Mouse (Mus musculus): ENCODE data around the gene Tsnaxip1. TPM values are rescaled to one million over a fixed set of nuclear protein-coding genes. Genes with fewer than 3 reads are reported as not detected.
A peak's percentile ranks its signal among the peaks of the same experiment; 100 is the strongest.

Gene Tsnaxip1
- polyA plus RNA-seq, 1 experiment from 2014 or later: 1.2 TPM

DNA sequence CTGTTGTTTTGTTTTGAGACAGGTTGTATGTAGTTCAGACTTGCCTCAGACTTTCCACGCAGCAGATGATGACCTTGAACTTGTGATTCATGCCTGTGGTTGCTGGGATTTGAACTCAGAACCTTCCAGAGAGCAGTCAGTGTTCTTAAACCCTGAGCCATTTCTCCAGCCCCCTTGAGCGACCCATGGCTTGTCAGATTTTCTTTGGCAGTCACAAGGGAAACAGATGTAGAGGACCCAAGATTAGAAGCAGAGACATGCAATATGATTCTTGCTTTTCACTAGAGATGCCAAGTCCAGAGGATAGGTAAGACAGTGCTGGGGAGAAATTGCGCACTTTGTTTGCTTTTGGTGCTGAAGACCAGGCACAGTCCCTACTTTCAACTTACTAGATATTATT is 25.6 kb downstream of the Tsnaxip1 start, which contains the start of gene Cenpt:
TSS of gene Cenpt (minus strand) at position 101 of the 400 bp plus-strand sequence.
- ATAC-seq (ENCODE audit: low FRiP score) (no peak), DNase-seq (ENCODE audit: low spot score) (no peak)
- Histone ChIP-seq H3K4me2 (replicated peaks; ENCODE audit: low read depth, low read length) (no peak within 1 kb of the TSS), H3K9me3 (ENCODE audit: control insufficient read depth, low read length) (no peaks in the 10 kb centered on the region), H3K4me1 (replicated peaks; ENCODE audit: control insufficient read depth, insufficient read depth, low read length) (peaks cover 13% of the 10 kb centered on the region), H3K27ac (ENCODE audit: low read depth, low read length) (no peak within 1 kb of the TSS), H3K27me3 (ENCODE audit: control insufficient read depth, insufficient read depth, low read length) (no peaks in the 10 kb centered on the region), H3K9ac (ENCODE audit: low read depth, low read length) (no peak within 1 kb of the TSS), H3K36me3 (ENCODE audit: control insufficient read depth, insufficient read depth, low read length) (no peaks in the 10 kb centered on the region), H3K4me3 (ENCODE audit: low read depth, low read length) (no peak within 1 kb of the TSS)
- WGBS: 89% methylated on average over 3 of the region's 3 CpGs

DNA sequence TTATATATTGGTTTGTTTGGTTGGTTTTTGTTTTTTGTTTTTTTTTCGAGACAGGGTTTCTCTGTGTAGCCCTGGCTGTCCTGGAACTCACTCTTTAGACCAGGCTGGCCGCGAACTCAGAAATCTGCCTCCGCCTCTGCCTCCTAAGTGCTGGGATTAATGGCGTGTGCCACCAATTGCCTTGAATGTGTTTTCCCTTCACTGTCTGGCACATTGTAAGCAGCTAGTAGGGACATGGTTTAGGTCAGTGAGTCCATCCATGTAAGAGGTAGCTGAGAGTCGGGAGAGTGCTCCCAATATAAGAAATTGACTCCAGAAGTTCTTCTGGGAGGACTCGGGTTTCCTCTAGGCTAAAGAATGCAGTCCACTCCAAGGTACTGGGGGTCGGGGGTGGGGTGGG is 26.8 kb downstream of the Tsnaxip1 start:
- no peak for ATAC-seq (ENCODE audit: low FRiP score)
- WGBS: 29% methylated on average over 8 of the region's 8 CpGs

DNA sequence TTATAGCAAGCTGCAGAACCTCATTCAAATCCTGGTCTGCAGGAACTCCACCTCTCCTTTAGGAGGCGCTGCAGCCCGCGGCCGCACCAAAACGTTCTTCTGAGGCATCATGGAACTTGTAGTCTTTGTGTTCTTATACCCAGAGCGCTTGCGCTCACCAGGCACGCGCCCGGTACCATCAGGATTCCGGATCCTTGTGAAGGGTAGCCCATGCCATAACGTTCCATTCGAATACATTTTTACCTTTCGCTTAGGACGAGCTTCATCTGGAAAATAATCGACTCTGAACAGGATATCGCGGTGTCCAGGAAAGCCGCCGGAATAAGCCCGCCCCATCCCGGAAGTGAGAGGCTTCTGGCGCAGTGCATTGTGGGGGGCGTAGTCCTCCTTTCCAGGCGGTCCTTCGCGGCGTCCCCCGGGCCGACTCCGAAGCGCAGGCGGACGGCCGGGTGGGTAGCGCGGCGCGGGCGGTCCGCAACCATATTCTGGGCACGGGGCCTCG is 27.2 kb downstream of the Tsnaxip1 start, which contains the start of gene Thap11:
TSS of gene Thap11 (plus strand) at position 418 of the 502 bp plus-strand sequence.
- no peaks in the 10 kb centered on the region for H3K9me3 ChIP-seq (ENCODE audit: control insufficient read depth, low read length)
- ATAC-seq (ENCODE audit: low FRiP score) (peak; percentile 91), DNase-seq (ENCODE audit: low spot score) (peak; percentile 96)
- peak within 1 kb of the TSS; percentile 78 for H3K4me3 ChIP-seq (ENCODE audit: low read depth, low read length)
- H3K27ac ChIP-seq (ENCODE audit: low read depth, low read length): peak within 1 kb of the TSS; percentile 82
- H3K4me2 ChIP-seq (replicated peaks; ENCODE audit: low read depth, low read length): peak within 1 kb of the TSS; percentile 96
- no peaks in the 10 kb centered on the region for H3K36me3 ChIP-seq (ENCODE audit: control insufficient read depth, insufficient read depth, low read length)
- H3K4me1 ChIP-seq (replicated peaks; ENCODE audit: control insufficient read depth, insufficient read depth, low read length): peaks cover 13% of the 10 kb centered on the region
- no peaks in the 10 kb centered on the region for H3K27me3 ChIP-seq (ENCODE audit: control insufficient read depth, insufficient read depth, low read length)
- H3K9ac ChIP-seq (ENCODE audit: low read depth, low read length): peak within 1 kb of the TSS; percentile 86
- WGBS: under 1% methylated on average over 43 of the region's 43 CpGs

More for the DNA sequence above, 26.8 kb downstream of the Tsnaxip1 start:
- Histone ChIP-seq H3K27me3 (ENCODE audit: control insufficient read depth, insufficient read depth, low read length) (no peaks in the 10 kb centered on the region), H3K27ac (ENCODE audit: low read depth, low read length) (no peak overlapping the region), H3K4me2 (replicated peaks; ENCODE audit: low read depth, low read length) (0 out of 2 replicates have a peak overlapping the region, but pooled peaks have one; percentile 11), H3K4me3 (ENCODE audit: low read depth, low read length) (peak overlapping the region; percentile 78), H3K9me3 (ENCODE audit: control insufficient read depth, low read length) (no peaks in the 10 kb centered on the region), H3K9ac (ENCODE audit: low read depth, low read length) (peak overlapping the region; percentile 86; the same call in 1 of the 2 replicates), H3K36me3 (ENCODE audit: control insufficient read depth, insufficient read depth, low read length) (no peaks in the 10 kb centered on the region), H3K4me1 (replicated peaks; ENCODE audit: control insufficient read depth, insufficient read depth, low read length) (peaks cover 13% of the 10 kb centered on the region)
- no peak for DNase-seq (ENCODE audit: low spot score)

DNA sequence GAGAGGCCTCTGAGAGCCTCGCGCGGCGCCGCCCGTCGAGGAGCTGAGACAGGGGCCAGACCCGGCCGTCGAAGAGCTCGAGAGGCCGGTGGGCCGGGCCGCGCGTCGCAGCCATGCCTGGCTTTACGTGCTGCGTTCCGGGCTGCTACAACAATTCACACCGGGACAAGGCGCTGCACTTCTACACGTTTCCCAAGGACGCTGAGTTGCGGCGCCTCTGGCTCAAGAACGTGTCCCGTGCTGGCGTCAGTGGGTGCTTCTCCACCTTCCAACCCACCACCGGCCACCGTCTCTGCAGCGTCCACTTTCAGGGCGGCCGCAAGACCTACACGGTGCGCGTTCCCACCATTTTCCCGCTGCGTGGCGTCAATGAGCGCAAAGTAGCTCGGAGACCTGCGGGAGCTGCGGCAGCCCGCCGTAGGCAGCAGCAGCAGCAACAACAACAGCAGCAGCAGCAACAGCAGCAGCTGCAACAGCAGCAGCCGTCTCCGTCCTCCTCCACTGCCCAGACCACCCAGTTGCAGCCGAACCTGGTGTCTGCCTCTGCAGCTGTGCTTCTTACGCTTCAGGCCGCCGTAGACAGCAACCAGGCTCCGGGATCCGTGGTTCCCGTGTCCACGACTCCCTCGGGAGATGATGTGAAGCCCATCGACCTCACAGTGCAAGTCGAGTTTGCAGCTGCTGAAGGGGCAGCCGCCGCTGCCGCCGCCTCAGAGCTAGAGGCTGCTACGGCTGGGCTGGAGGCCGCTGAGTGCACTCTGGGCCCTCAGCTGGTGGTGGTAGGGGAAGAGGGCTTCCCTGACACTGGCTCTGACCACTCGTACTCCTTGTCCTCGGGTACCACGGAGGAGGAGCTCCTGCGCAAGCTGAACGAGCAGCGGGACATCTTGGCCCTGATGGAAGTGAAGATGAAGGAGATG is 28.0 kb downstream of the Tsnaxip1 start:
- Histone ChIP-seq H3K4me2 (replicated peaks; ENCODE audit: low read depth, low read length) (peak overlapping the region; percentile 96), H3K27me3 (ENCODE audit: control insufficient read depth, insufficient read depth, low read length) (no peaks in the 10 kb centered on the region), H3K9me3 (ENCODE audit: control insufficient read depth, low read length) (no peaks in the 10 kb centered on the region), H3K4me1 (replicated peaks; ENCODE audit: control insufficient read depth, insufficient read depth, low read length) (peaks cover 11% of the 10 kb centered on the region), H3K27ac (ENCODE audit: low read depth, low read length) (peak overlapping the region; percentile 82), H3K36me3 (ENCODE audit: control insufficient read depth, insufficient read depth, low read length) (no peaks in the 10 kb centered on the region), H3K9ac (ENCODE audit: low read depth, low read length) (peak overlapping the region; percentile 86), H3K4me3 (ENCODE audit: low read depth, low read length) (peak overlapping the region; percentile 78)
- ATAC-seq (ENCODE audit: low FRiP score) (peak; percentile 23; the same call in 1 of the 2 replicates), DNase-seq (ENCODE audit: low spot score) (peak; percentile 65)
- under 1% methylated on average over 54 of the region's 71 CpGs for WGBS

DNA sequence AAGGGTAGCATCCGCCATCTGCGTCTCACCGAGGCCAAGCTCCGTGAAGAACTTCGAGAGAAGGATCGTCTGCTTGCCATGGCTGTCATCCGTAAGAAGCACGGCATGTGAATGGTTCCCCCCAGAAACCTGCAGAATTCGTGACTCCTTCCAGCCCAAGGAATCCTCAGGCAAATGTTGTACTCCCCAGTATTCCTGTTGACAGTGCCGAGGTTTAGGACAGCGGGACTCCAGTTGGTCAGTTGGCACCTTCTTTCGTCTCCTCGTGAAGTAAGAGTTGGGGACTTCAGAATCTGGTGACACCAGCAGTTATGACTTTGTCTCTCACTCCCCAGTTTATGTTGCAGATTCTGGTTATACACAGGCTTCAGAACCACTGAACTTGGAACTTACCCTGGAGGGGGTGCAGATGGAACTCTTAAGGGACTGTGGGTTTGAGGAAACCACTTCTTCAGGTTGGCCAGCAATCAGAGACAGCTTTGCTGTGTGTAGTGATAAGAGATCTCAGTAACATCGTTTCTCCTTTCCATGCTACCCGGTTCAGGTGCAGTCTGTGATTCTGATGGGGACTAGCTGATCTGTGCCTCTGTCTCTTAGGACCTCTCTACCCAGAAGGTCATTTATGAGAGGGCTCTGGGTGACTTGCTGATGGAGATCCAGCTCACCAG is 28.8 kb downstream of the Tsnaxip1 start:
- ATAC-seq (ENCODE audit: low FRiP score): no peak
- peaks cover 8% of the 10 kb centered on the region; the same call in 1 of the 2 replicates for H3K4me1 ChIP-seq (replicated peaks; ENCODE audit: control insufficient read depth, insufficient read depth, low read length)
- 26% methylated on average over 15 of the region's 15 CpGs for WGBS

DNA sequence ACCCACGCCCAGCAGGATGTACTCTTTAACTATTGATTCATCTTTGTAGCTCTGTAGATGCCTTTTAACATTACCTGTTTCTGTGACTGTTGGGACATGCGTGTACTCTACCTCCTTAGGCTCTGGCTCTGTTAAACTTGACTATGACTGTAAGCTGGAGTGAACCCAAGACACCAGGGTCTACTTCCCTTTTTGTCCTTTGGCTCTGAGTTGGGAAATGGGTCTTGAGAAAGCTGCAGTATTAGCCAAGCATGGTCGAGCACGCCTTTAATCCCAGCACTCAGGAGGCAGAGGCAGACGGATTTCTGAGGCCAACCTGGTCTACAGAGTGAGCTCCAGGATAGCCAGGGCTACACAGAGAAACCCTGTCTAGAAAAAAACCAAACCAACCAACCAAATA is 31.0 kb downstream of the Tsnaxip1 start:
- Histone ChIP-seq H3K27ac (ENCODE audit: low read depth, low read length) (no peak overlapping the region), H3K4me1 (replicated peaks; ENCODE audit: control insufficient read depth, insufficient read depth, low read length) (peaks cover 10% of the 10 kb centered on the region; the same call in 1 of the 2 replicates), H3K4me3 (ENCODE audit: low read depth, low read length) (no peak overlapping the region)

More for the DNA sequence above, 28.8 kb downstream of the Tsnaxip1 start:
- Histone ChIP-seq H3K27me3 (ENCODE audit: control insufficient read depth, insufficient read depth, low read length) (no peaks in the 10 kb centered on the region), H3K9me3 (ENCODE audit: control insufficient read depth, low read length) (no peaks in the 10 kb centered on the region), H3K27ac (ENCODE audit: low read depth, low read length) (peak overlapping the region; percentile 82), H3K9ac (ENCODE audit: low read depth, low read length) (peak overlapping the region; percentile 86), H3K4me3 (ENCODE audit: low read depth, low read length) (peak overlapping the region; percentile 78), H3K36me3 (ENCODE audit: control insufficient read depth, insufficient read depth, low read length) (no peaks in the 10 kb centered on the region), H3K4me2 (replicated peaks; ENCODE audit: low read depth, low read length) (peak overlapping the region; percentile 96)
- no peak for DNase-seq (ENCODE audit: low spot score)

DNA sequence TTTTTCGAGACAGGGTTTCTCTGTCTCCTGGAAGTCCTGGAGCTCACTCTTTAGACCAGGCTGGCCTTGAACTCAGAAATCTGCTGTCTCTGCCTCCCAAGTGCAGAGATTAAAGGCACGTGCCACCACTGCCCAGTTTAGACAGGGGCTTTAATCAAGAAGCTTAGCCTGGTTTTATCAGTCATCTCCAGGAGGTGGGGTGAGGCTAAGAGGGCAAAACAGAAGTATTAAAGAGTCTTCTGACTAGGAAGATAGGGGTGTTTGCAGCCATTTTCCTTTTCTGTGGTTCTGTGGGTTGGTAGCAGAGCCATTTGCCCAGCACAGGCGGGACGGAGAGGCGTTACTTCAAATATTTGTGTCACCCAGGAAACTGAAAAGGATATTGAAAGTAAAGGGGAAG is 31.8 kb downstream of the Tsnaxip1 start:
- H3K9me3 ChIP-seq (ENCODE audit: control insufficient read depth, low read length): no peaks in the 10 kb centered on the region
- no peak overlapping the region for H3K9ac ChIP-seq (ENCODE audit: low read depth, low read length)
- H3K27ac ChIP-seq (ENCODE audit: low read depth, low read length): no peak overlapping the region; the same call in 1 of the 2 replicates
- H3K27me3 ChIP-seq (ENCODE audit: control insufficient read depth, insufficient read depth, low read length): no peaks in the 10 kb centered on the region
- no peak for DNase-seq (ENCODE audit: low spot score)
- no peak overlapping the region for H3K4me2 ChIP-seq (replicated peaks; ENCODE audit: low read depth, low read length)
- H3K36me3 ChIP-seq (ENCODE audit: control insufficient read depth, insufficient read depth, low read length): no peaks in the 10 kb centered on the region
- H3K4me1 ChIP-seq (replicated peaks; ENCODE audit: control insufficient read depth, insufficient read depth, low read length): peaks cover 10% of the 10 kb centered on the region; the same call in 1 of the 2 replicates
- WGBS: 76% methylated on average over 5 of the region's 5 CpGs
- H3K4me3 ChIP-seq (ENCODE audit: low read depth, low read length): no peak overlapping the region
- ATAC-seq (ENCODE audit: low FRiP score): no peak

More for the DNA sequence above, 31.0 kb downstream of the Tsnaxip1 start:
- Histone ChIP-seq H3K9me3 (ENCODE audit: control insufficient read depth, low read length) (no peaks in the 10 kb centered on the region), H3K27me3 (ENCODE audit: control insufficient read depth, insufficient read depth, low read length) (no peaks in the 10 kb centered on the region), H3K4me2 (replicated peaks; ENCODE audit: low read depth, low read length) (no peak overlapping the region), H3K9ac (ENCODE audit: low read depth, low read length) (no peak overlapping the region), H3K36me3 (ENCODE audit: control insufficient read depth, insufficient read depth, low read length) (no peaks in the 10 kb centered on the region)
- WGBS: 92% methylated on average over 5 of the region's 5 CpGs
- DNase-seq (ENCODE audit: low spot score) (no peak), ATAC-seq (ENCODE audit: low FRiP score) (no peak)

DNA sequence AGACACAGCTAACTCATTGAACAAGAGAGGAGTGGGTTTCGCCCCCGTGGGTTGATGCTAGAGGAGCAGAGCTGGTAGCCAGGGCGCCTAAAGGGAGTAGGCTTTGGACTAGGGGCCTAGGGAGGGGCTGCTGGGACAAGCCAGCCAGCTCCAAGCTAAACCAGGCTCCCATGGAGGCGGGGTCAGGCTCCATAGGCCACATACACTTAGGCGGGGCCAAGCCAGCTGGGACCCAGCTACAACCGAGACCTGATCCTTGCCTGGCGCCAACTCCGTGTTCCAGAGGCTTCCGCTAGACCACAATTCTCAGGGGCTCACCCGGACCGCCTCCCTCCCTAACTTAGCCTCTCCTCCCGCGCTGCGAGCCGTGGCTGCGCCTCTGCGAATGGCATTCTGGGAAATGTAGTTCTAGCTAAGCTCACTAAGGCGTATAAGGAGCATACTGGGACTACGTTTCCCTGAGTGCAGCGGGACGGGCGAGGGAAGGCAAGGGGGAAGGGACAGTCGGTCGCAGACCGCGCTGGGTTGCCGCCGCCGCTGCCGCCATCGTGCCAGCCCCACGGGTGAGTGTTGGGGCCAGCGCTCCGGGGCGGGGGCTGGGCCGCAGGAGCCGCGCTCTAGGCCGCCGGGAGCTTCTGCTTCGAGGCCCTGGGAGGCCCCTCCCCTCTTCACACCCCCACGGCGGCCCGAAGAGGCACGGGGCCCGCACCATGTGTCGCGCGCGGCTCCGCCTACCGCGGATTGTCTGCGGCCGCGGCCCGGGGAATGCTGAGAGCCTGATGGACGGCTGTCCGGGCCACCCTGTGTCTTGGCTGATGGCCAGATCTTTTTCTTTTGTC is 32.8 kb downstream of the Tsnaxip1 start, which contains the start of gene Nutf2:
TSS of gene Nutf2 (plus strand) at position 438 of the 839 bp plus-strand sequence.
- H3K4me2 ChIP-seq (replicated peaks; ENCODE audit: low read depth, low read length): peak within 1 kb of the TSS; percentile 69
- no peaks in the 10 kb centered on the region for H3K27me3 ChIP-seq (ENCODE audit: control insufficient read depth, insufficient read depth, low read length)
- H3K4me3 ChIP-seq (ENCODE audit: low read depth, low read length): peak within 1 kb of the TSS; percentile 95
- H3K9ac ChIP-seq (ENCODE audit: low read depth, low read length): peak within 1 kb of the TSS; percentile 98
- H3K9me3 ChIP-seq (ENCODE audit: control insufficient read depth, low read length): no peaks in the 10 kb centered on the region
- ATAC-seq (ENCODE audit: low FRiP score): peak; percentile 98
- WGBS: 1% methylated on average over 54 of the region's 59 CpGs
- peak; percentile 94 for DNase-seq (ENCODE audit: low spot score)
- peak within 1 kb of the TSS; percentile 72 for H3K27ac ChIP-seq (ENCODE audit: low read depth, low read length)
- no peaks in the 10 kb centered on the region for H3K36me3 ChIP-seq (ENCODE audit: control insufficient read depth, insufficient read depth, low read length)
- H3K4me1 ChIP-seq (replicated peaks; ENCODE audit: control insufficient read depth, insufficient read depth, low read length): peaks cover 10% of the 10 kb centered on the region; the same call in 1 of the 2 replicates
